Mouse (Mus musculus) midbrain, embryonic 10.5 days (tissue): Measurements from ENCODE around the gene Kctd14. TPM values are rescaled to one million over a fixed set of nuclear protein-coding genes. Genes with fewer than 3 reads are reported as not detected.

Experiments
- polyA plus RNA-seq: library from polyadenylated mRNA; unstranded; fragments of >200 nt; fragmentation: Nextera tagmentation; extraction: Ambion mirVana; gene quantifications from 2 replicates; pipeline ENCODE4 v1.2.1, GENCODE M21; 2016

Gene Kctd14
- polyA plus RNA-seq, 1 experiment from 2014 or later: 0.09 TPM

Other genes starting within 250 kb of the Kctd14 start
- gene Usp35, start 119.3 kb upstream of the Kctd14 start, polyA plus RNA-seq: 1.5 and 1.7 TPM in 2 replicates
- gene Kctd21, start 119.0 kb upstream of the Kctd14 start, polyA plus RNA-seq: 4.4 and 5.3 TPM in 2 replicates
- gene Alg8, start 79.7 kb upstream of the Kctd14 start, polyA plus RNA-seq: 52.3 and 58.3 TPM in 2 replicates
- 308 and 330 TPM in 2 replicates for gene Ndufc2, start 51.3 kb upstream of the Kctd14 start, polyA plus RNA-seq
- 0.48 and 0.51 TPM in 2 replicates for gene Thrsp, start 33.6 kb upstream of the Kctd14 start, polyA plus RNA-seq
- 57.2 and 63.3 TPM in 2 replicates for gene Ints4, start 29.6 kb downstream of the Kctd14 start, polyA plus RNA-seq
- 36.7 and 38.0 TPM in 2 replicates for gene Aamdc, start 128.2 kb downstream of the Kctd14 start, polyA plus RNA-seq
- 21.3 and 23.6 TPM in 2 replicates for gene Rsf1, start 128.6 kb downstream of the Kctd14 start, polyA plus RNA-seq
- gene Clns1a, start 245.3 kb downstream of the Kctd14 start, polyA plus RNA-seq: 262 and 299 TPM in 2 replicates